Mouse (Mus musculus): ENCODE results near the gene Supt16. TPM values are rescaled to one million over a fixed set of nuclear protein-coding genes. Genes with fewer than 3 reads are reported as not detected.
A peak's percentile ranks its signal among the peaks of the same experiment; 100 is the strongest.

Gene Supt16
- polyA plus RNA-seq, 1 experiment from 2014 or later, result 65.7 TPM

- ATAC-seq (no peak), DNase-seq (ENCODE audit: low read depth, low spot score) (no peak)
- TF ChIP-seq CTCF (IDR thresholded peaks at IDR 0.05), result no peak
- ChIA-PET POLR2A (interaction anchor here (0.6 kb wide), 1 partner anchor 107 kb away, joined by 6 read pairs; no protein-coding TSS in a partner anchor), CTCF (no interaction called here)
- no peaks in the 10 kb centered on the region for H3K27me3 ChIP-seq
- in situ Hi-C loops (cut with MboI; ENCODE audit: low pct_unique_long_range_greater_than_20kb), result no loop called here
Measured at GRCm38 (mm10) chr14:52198141-52198540, 925 bp upstream of the Supt16 start.

GRCm38 (mm10) chr14:52196230-52197155 is 723 bp downstream of the Supt16 start:
- POLR2A ChIA-PET, result interaction anchor here (0.6 to 1.3 kb wide), 4 partner anchors 9 to 61 kb away, joined by 3 to 7 read pairs (median 4); no protein-coding TSS in a partner anchor
- no peak for TF ChIP-seq CTCF (IDR thresholded peaks at IDR 0.05)
- CTCF ChIA-PET, result interaction anchor here (0.6 to 1.8 kb wide), 12 partner anchors 10 to 75 kb away, joined by 3 to 8 read pairs (median 4); no protein-coding TSS in a partner anchor
- DNase-seq (ENCODE audit: low read depth, low spot score), result no peak
- peak; percentile 15 for ATAC-seq
- H3K27me3 ChIP-seq, result no peaks in the 10 kb centered on the region
- in situ Hi-C loops (cut with MboI; ENCODE audit: low pct_unique_long_range_greater_than_20kb), result no loop called here

DNA sequence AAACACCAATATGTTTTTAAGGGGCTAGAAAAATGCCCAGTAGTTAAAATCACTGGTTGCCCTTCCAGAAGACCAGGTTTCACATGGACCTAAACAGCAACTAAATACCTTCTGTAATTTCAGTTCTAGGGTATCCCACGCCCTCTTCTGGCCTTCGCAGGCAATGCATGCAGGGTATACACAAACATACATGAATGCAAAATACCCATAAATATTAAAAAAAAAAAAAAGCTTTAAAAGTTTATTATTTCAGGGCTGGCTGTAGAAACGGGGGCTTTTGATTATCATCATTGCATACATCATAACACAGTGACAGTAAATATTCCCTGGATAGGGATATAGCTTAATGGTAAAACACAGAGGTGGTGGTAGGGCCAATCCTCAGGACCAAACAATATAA is 1.5 kb downstream of the Supt16 start:
- TF ChIP-seq CTCF (IDR thresholded peaks at IDR 0.05), result no peak
- no peaks in the 10 kb centered on the region for H3K27me3 ChIP-seq
- ATAC-seq, result no peak
- in situ Hi-C loops (cut with MboI; ENCODE audit: low pct_unique_long_range_greater_than_20kb), result no loop called here
- ChIA-PET POLR2A (interaction anchor here (0.6 to 1.2 kb wide), 4 partner anchors 14 to 60 kb away, joined by 3 to 4 read pairs (median 4); no protein-coding TSS in a partner anchor), CTCF (interaction anchor here (0.6 to 1.8 kb wide), 12 partner anchors 11 to 83 kb away, joined by 3 to 8 read pairs (median 4); no protein-coding TSS in a partner anchor)
- DNase-seq (ENCODE audit: low read depth, low spot score), result no peak

GRCm38 (mm10) chr14:52190740-52191359 is 6.4 kb downstream of the Supt16 start:
- ATAC-seq (no peak), DNase-seq (ENCODE audit: low read depth, low spot score) (no peak)
- peak; percentile 52 for TF ChIP-seq CTCF (IDR thresholded peaks at IDR 0.05)
- ChIA-PET POLR2A (no interaction called here), CTCF (interaction anchor here (0.8 to 1.4 kb wide), 3 partner anchors 13 to 67 kb away, joined by 3 to 4 read pairs (median 3); no protein-coding TSS in a partner anchor)
- no peaks in the 10 kb centered on the region for H3K27me3 ChIP-seq
- in situ Hi-C loops (cut with MboI; ENCODE audit: low pct_unique_long_range_greater_than_20kb), result no loop called here

DNA sequence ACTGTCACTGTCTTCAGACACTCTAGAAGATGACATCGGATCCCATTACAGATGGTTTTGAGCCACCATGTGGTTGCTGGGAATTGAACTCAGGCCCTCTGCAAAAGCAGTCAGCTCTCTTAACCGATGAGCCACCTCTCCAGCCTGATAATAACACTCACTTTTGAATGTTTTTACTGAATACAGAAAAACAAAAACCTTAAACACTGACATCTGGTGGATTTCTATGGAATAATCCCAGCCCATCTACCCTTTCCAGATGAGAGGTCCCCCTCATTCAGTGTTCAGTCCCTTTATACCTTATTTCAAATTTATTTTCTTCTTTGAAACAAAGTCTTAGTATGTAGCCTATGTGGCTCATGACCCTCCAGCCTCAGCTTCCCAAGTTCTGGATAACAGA is 7.7 kb downstream of the Supt16 start:
- H3K27me3 ChIP-seq, result no peaks in the 10 kb centered on the region
- ChIA-PET CTCF (interaction anchor here (0.8 to 0.9 kb wide), 3 partner anchors 14 to 68 kb away, joined by 3 to 4 read pairs (median 3); no protein-coding TSS in a partner anchor), POLR2A (no interaction called here)
- ATAC-seq (no peak), DNase-seq (ENCODE audit: low read depth, low spot score) (no peak)
- peak; percentile 51 for TF ChIP-seq CTCF (IDR thresholded peaks at IDR 0.05)
- in situ Hi-C loops (cut with MboI; ENCODE audit: low pct_unique_long_range_greater_than_20kb), result no loop called here

- ATAC-seq (no peak), DNase-seq (ENCODE audit: low read depth, low spot score) (no peak)
- no peaks in the 10 kb centered on the region for H3K27me3 ChIP-seq
- CTCF ChIA-PET, result interaction anchor here (1.6 kb wide), 1 partner anchor 65 kb away, joined by 3 read pairs; no protein-coding TSS in a partner anchor
- in situ Hi-C loops (cut with MboI; ENCODE audit: low pct_unique_long_range_greater_than_20kb), result no loop called here
- POLR2A ChIA-PET, result no interaction called here
- TF ChIP-seq CTCF (IDR thresholded peaks at IDR 0.05), result no peak
Measured at GRCm38 (mm10) chr14:52188788-52189187, 8.4 kb downstream of the Supt16 start.

DNA sequence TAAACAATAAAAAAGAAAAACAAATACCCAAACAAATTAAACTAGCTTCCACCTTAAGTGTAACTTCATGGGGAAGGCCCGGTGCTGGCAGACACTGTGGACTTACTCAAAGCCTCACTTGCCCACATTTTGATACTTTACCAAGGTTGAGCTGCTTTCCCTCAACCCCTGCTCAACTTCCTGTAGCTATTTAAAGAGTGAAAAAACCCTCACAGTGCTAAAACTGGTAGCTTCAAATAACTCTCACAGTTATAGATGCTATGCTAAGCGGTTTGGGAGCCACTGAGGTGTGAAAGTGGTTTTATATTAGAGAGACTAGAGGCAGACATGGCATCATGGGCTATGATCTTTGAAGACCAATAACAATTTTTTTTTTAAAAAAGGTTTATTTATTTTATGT is 30.6 kb downstream of the Supt16 start:
- in situ Hi-C loops (cut with MboI; ENCODE audit: low pct_unique_long_range_greater_than_20kb), result no loop called here
- ATAC-seq, result no peak
- POLR2A ChIA-PET, result interaction anchor here (1.2 kb wide), 1 partner anchor 16 kb away, joined by 4 read pairs; no protein-coding TSS in a partner anchor
- TF ChIP-seq CTCF (IDR thresholded peaks at IDR 0.05), result no peak
- no peaks in the 10 kb centered on the region for H3K27me3 ChIP-seq
- CTCF ChIA-PET, result interaction anchor here (1.4 kb wide), 1 partner anchor 9 kb away, joined by 5 read pairs; no protein-coding TSS in a partner anchor
- DNase-seq (ENCODE audit: low read depth, low spot score), result no peak

DNA sequence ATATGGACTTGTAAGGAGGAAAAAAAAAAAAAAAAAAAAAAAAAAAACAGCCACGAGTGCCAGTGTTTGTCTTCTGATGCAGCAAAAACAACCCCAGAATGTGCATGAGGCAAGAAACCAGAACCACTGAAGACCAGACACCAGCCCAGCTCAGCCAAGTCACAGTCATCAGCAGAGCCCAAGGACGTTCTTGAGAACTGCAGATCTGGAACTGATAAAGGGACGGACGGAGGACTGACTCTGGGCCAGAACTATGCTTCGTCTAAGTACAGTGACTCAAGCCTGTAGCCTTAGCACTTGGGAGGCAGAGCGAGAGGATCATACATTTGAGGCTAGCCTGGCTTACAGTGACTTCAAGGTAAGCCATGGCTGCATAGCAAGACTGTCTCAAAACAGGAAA is 36.3 kb downstream of the Supt16 start:
- ChIA-PET POLR2A (interaction anchor here (0.6 kb wide), 1 partner anchor 15 kb away, joined by 3 read pairs; no protein-coding TSS in a partner anchor), CTCF (no interaction called here)
- no peak for ATAC-seq
- in situ Hi-C loops (cut with MboI; ENCODE audit: low pct_unique_long_range_greater_than_20kb), result no loop called here
- no peaks in the 10 kb centered on the region for H3K27me3 ChIP-seq
- no peak for DNase-seq (ENCODE audit: low read depth, low spot score)
- no peak for TF ChIP-seq CTCF (IDR thresholded peaks at IDR 0.05)

DNA sequence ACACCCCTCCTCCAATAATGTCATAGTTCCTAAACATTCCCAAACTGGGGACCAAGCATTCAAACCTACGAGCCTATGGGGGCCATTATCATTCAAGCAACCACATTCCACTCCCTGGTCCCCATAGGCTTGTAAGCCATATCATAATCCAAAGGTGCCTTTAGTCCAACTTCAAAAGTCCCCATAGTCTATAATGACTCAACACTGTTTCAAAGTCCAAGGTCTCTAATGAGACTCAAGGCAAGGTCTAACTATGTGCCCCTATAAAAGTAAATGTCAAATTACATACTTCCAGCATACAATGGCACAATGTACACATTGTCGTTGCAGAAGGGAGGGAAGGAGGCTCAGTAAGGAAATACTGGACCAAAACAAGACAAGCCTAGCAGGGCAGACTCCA is 42.2 kb downstream of the Supt16 start:
- in situ Hi-C loops (cut with MboI; ENCODE audit: low pct_unique_long_range_greater_than_20kb), result no loop called here
- ATAC-seq, result no peak
- CTCF ChIA-PET, result no interaction called here
- POLR2A ChIA-PET, result no interaction called here
- TF ChIP-seq CTCF (IDR thresholded peaks at IDR 0.05), result no peak
- no peak for DNase-seq (ENCODE audit: low read depth, low spot score)
- H3K27me3 ChIP-seq, result no peaks in the 10 kb centered on the region

- ChIA-PET POLR2A (interaction anchor here (0.6 kb wide), 2 partner anchors 33 to 36 kb away, joined by 3 read pairs; no protein-coding TSS in a partner anchor), CTCF (interaction anchor here (1.5 kb wide), 1 partner anchor 28 kb away, joined by 4 read pairs; no protein-coding TSS in a partner anchor)
- TF ChIP-seq CTCF (IDR thresholded peaks at IDR 0.05), result no peak
- DNase-seq (ENCODE audit: low read depth, low spot score), result no peak
- ATAC-seq, result no peak
- in situ Hi-C loops (cut with MboI; ENCODE audit: low pct_unique_long_range_greater_than_20kb), result no loop called here
- peaks cover 3% of the 10 kb centered on the region for H3K27me3 ChIP-seq
Measured at GRCm38 (mm10) chr14:52152613-52153012, 44.6 kb downstream of the Supt16 start.

Measured in Patski (cell line).